Mouse (Mus musculus): ENCODE measurements at regions not wholly inside any gene's neighbourhood (a gene's known extent, or its start where the extent isn't known, plus 50 kb on each side); places are given as distances from the start of the nearest gene placed in this dataset.
A peak's percentile ranks its signal among the peaks of the same experiment; 100 is the strongest.

DNA sequence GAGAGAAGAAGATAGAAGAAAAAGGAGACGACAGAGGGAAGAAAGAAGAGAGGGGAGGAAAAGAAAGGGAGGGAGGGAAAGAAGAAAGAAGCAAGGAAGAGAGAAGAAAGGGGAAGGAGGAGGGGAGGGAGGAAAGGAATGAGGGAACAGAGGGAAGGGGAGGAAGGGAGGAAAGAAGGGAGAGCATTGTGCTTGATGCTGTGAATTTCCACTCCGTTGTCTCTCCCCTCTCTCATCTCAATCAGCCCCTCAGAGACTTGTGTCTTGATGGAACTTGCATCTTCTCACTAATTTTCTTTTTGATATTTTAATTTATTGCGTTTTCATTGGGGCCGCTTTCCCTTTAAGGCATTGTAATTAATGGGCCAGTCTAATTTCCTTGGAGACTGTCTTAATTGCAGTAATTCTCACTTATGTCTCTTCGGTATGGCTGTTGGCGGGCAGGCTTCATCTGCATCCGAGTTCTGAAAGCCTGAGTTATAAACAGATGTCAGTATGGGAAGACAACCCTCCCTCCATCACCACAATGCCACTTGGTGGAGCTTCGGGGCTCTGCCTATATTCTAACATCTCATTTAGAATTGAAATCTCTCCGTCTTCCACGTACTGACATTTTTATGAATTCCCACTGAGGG is 111.4 kb upstream of the Xylt1 start:
- DNase-seq: no peak

DNA sequence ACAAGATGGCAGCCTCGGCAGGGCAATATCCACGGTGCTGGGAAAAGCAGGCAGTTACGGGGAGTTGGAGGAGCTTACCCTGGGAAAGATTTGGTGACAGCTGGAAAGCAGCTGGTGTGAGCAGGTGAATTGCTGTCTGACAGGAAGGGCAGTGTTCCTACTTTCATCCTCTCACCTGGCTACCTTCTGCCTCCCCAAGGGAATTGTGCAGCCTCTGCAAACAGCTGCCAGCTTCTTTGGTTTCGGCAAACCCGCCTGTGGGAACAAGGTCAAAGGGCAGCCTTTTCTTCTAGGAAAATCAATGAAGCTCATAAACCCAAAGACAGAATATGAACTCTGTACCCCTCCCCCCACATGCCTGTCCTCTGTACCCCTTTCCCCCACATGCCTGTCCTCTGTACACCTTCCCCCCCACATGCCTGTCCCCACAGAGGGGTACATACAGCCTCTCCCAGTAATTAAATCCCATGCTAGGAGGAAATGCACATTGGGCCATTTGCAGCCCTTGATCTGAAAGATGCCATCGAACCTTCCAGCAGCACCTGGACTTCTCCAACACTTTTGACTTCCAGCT is 102.3 kb upstream of the Xylt1 start:
- DNase-seq: peak; percentile 8

DNA sequence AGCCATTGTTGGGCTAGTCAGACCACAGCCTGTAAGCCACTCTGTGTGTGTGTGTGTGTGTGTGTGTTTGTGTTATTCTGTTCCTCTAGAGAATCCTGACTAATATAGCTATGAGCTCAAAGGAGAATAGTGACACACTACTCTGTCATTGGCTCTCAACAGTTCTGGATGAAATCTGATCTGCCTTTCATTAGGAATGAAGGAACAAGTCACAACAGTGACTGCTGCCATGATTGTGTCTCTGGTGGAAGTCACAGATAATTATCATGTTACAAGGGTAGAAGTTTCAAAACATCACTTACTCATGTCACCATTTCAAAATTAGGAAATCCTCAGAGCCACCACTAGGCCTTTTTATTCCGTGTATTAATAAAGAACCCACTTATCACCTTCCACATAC is 98.6 kb upstream of the Xylt1 start:
- no peak for DNase-seq

DNA sequence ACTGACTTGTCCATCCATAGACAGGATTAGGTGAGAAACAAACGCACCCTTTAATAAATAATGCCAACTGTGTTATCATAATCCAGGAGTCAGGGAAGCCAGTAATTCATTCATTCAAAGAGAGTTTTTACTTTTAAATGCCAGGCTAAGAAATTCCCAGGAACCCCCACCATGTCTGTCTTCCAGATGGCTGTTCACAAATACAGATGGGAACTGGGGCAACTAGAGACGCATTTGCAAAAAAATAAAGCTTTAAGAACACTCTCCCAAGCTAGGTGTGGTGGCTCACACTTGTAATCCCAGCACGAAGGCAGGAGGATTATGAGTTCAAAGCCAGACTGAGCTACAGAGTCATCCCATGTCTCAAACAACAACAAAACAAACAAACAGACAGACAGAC is 95.6 kb upstream of the Xylt1 start:
- DNase-seq: no peak

DNA sequence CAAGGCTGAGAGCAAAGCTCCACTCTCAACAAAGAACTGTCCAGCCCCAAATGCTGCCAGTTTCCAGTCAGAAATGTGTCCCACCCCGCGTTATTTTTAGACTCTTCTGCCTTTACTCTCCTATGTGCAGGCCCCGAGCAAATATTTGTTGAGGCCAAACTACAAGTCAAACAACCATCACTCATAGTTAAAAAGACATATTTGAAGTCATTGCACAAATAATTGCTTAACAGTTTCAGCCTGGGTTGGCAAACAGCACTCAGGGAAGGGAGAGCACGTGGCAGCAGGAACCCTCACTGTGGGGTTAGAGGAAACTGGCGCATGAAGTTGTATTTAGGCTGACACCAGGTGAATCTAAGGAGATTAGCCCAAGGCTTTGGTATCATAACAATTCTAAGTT is 94.8 kb upstream of the Xylt1 start:
- DNase-seq: no peak

DNA sequence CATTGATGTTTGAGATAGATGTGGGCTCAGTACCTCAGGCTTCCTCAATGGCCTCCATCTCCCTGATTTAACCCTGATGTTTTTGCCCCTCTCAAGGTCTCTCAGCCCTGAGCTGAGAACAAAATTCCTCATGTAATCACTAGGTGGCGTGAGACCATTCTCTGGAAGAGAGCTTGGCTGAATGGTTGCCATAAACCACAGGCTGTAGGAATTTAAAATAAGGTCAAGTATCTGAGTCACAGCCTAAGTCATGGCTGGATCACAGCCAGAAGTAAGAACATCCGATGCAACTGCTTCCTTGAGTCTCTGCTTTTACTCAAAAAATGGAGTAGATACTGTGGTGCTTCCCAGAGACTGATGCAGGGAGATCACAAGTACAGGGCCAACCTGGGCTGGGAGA is 77.1 kb upstream of the Xylt1 start:
- DNase-seq: peak; percentile 3

DNA sequence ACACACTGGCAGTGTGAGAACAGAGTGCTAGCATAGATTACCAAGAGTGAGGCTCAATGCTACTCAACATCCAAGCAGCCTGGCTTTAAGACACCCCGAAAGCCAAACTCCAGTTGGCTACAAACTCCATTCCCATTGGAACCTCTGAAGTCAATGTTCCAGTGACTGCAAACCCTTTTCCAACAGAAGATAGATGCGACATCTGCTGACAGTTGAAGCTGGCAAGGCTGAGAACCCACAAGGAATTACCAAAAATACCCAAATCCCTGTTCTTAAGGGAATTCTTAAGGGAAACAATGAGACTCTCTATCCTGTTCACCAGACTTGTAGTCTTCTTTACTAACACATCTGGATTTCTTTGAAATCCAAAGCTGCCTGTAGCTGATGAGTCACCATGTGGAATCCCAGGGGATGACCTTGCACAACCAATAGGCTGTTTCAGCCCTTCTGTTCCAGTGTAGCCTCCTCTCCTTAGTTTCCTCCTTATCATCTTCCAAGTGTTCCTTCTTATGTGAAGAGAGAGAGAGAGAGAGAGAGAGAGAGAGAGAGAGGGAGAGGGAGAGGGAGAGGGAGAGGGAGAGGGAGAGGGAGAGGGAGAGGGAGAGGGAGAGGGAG is 70.1 kb upstream of the Xylt1 start:
- DNase-seq: no peak

DNA sequence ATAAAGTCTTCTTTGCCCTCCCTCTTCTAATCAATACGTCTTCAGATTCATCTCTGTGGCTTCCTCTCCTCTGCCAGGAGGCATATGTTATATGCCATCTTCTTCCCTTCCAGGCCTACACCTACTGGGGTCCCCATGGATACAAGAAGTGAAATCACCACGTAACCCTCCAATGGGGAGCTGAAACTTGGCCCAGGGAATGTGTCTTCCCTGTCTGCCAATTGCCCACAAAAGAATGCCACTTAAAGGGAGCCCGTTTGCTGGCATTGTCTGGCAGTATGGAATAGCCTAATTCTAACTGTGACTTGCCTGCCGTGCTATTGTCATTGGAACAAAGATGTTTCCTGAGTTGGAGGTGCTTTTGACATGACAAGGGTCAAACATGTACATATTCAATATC is 69.5 kb upstream of the Xylt1 start:
- DNase-seq: no peak

DNA sequence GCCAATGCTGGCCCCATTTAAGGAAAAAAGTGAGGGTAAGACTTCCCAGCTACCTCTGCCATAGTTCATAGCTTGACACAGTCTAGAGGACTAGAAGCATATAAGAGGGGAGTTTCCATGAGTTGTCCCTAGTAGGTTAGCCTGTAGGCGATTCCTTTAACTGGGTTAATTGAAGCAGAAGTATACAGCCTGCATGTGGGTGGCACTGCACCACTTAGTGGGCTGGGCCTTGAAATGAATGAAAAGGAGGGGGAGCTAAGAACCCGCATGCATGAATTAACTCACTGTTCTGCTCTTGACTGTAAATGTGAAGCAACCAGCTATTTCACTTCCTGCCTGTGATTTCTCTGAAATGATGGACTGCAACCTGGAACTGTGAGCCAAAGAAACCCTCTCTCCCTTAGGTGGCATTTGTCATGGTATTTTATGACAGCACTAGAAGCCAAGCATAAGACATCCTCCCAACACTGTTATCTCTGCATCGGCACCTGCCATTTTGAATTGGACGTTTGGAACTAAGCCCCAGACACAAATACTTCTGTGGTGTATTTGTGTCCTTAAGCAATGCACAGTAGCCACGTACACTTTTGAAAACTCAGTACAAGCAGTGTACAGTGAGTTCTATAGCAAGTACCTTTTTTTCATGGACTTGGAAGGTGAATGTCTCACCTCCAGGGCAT is 64.5 kb upstream of the Xylt1 start:
- no peak for DNase-seq

DNA sequence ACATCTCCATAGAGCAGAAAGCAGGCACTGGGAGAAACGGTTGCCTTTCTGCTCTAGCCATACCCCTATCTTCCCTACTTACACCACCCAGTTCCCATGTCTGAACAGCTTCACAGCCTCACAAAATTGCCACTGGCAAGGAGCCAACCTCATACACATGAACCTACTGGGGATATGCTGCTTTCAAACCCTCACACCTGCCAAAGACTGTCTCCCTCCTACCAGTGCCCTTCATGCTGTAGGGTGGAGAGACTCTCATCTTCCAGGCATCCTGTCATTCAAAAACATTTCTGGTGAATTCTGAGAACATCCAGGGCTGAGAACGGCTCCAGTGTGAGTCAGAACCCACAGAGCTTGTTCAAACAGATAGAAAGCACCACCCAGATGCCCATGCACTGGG is 63.4 kb upstream of the Xylt1 start:
- no peak for DNase-seq

DNA sequence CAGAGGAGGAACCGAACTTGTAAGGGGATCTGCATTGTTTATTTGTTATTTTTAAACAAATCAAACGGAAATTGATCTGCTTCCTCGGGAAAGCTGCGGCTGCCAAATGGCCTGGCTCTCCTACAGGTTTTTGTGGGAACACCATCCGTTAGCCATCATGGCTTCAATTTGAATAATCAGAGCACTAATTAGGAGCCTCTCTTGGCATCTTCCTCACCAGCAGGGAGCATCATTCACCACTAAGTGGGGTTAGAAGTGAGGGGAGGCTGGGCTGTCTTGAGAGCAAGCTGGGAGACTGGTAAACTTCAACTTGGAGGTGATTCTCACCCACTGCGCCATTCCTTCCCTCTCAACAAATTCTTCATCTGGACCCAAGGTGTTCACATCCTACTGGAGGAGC is 60.2 kb upstream of the Xylt1 start:
- no peak for DNase-seq

All from kidney, adult 18-20 months (tissue).